Mouse (Mus musculus): ENCODE data around the gene Rnps1. TPM values are rescaled to one million over a fixed set of nuclear protein-coding genes. Genes with fewer than 3 reads are reported as not detected.
"Not testable (repeated sequence)": the region's sequence is repeated elsewhere in the genome, so short reads cannot be mapped to it uniquely, and the experiment has no call there.

The Rnps1 gene
- polyA plus RNA-seq, 1 experiment from 2014 or later, result 468 TPM

DNA sequence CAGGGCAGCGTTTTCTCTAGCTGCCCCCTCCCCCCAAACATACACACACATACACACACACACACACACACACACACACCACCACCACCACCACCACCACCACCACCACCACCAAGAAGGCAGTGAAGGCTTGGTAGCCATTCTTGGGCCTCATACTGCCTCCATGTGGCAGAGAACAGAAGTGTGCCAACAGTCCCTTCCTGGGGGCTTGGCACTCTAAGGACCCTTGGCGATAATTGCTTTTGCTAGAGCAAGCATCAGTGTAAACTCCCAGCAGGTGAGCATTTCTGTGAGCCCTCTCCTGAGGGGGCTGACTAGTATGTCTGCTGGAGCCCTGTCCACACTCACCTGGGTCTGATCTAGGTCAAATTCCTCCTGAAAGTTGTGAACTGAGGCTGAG, 26.8 kb downstream of the Rnps1 start:
- H3K4me1 ChIP-seq, result no peaks in the 10 kb centered on the region
- no peak overlapping the region for H3K27ac ChIP-seq (replicated peaks)
- H3K36me3 ChIP-seq, result peaks cover 99% of the 10 kb centered on the region
- DNase-seq (ENCODE audit: low spot score), result no peak
- H3K27me3 ChIP-seq (ENCODE audit: low read depth, poor library complexity, severe bottlenecking), result no peaks in the 10 kb centered on the region
- no peak overlapping the region for H3K4me3 ChIP-seq
- 34% methylated on average over 2 of the region's 2 CpGs for WGBS
- H3K9me3 ChIP-seq (replicated peaks), result no peaks in the 10 kb centered on the region

DNA sequence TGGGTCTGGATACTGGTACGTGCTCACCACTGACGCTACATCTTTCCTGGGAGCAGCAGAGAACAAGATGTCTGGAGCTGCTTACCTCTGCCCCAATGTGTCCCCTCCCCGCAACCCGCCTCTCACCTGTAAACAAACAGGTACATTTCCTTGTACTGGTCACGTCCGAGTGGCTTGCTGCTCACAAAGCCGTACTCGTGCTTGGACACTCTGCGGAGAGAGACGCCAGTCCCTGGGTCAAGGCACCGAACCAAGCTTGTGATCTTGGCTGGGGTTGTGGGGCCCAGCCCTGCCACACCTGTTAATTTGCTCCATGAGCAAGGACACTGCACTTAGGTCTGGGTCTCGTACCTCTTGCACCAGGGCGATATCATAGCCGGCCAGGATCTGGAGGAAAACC, 27.7 kb downstream of the Rnps1 start:
- no peaks in the 10 kb centered on the region for H3K9me3 ChIP-seq (replicated peaks)
- no peaks in the 10 kb centered on the region for H3K4me1 ChIP-seq
- no peak overlapping the region for H3K4me3 ChIP-seq
- H3K36me3 ChIP-seq, result peaks cover 100% of the 10 kb centered on the region
- no peak for DNase-seq (ENCODE audit: low spot score)
- H3K27ac ChIP-seq (replicated peaks), result no peak overlapping the region
- 93% methylated on average over 14 of the region's 14 CpGs for WGBS
- no peaks in the 10 kb centered on the region for H3K27me3 ChIP-seq (ENCODE audit: low read depth, poor library complexity, severe bottlenecking)

DNA sequence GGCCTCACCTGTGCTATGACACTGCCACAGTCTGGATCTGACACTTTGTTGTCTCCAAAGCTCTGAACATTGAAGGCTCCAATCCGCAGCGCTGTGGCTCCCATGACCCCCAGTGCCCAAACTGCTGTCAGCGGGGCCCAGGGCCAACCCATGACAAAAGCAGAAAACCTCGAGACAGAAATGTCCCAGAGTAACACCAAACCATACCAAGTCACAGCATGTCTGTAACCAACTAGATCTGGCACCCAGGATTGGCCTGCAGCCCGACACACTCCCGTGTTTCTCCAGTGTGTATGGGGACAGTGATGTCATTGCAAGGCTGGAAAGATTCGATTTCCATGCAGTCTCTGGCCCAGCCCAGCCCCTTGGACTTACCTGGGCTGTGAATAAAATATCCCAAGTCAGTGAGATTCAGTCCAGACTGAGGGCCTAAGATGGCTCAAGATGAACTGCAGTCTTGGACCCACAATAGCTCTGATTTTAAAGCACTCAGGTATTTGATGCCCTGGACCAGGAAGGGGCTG, 28.3 kb downstream of the Rnps1 start, which contains the start of gene Dnase1l2:
Dnase1l2 (minus strand) TSS at position 474 of the 524 bp plus-strand sequence.
- 85% methylated on average over 7 of the region's 7 CpGs for WGBS
- Histone ChIP-seq H3K9me3 (replicated peaks) (no peaks in the 10 kb centered on the region), H3K36me3 (peaks cover 100% of the 10 kb centered on the region), H3K27ac (replicated peaks) (no peak within 1 kb of the TSS), H3K4me3 (no peak within 1 kb of the TSS), H3K4me1 (no peaks in the 10 kb centered on the region), H3K27me3 (ENCODE audit: low read depth, poor library complexity, severe bottlenecking) (no peaks in the 10 kb centered on the region)
- no peak for DNase-seq (ENCODE audit: low spot score)

DNA sequence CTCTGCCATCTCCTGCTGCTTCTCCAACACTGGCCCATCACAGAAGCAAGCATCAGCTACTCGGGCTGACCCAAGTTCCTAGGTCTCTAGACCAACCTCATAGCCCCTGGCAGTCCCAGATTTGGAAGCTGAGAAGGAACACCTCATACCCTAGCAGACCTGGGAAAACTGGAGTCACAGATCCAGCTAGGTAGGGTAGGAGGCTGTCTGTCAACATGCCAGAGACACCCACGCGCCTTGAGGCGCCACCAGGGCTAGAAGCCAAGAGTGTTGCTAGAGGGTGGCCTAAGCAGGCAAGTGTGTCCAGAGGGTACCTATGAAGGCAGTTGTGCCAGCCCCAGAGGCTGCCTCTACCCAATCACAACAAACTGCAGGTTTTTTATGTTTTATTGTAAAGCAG, 29.0 kb downstream of the Rnps1 start:
- Histone ChIP-seq H3K4me1 (no peaks in the 10 kb centered on the region), H3K36me3 (peaks cover 100% of the 10 kb centered on the region), H3K27me3 (ENCODE audit: low read depth, poor library complexity, severe bottlenecking) (no peaks in the 10 kb centered on the region), H3K4me3 (no peak overlapping the region), H3K9me3 (replicated peaks) (no peaks in the 10 kb centered on the region), H3K27ac (replicated peaks) (no peak overlapping the region)
- DNase-seq (ENCODE audit: low spot score), result no peak
- WGBS, result 94% methylated on average over 4 of the region's 4 CpGs

- 95% methylated on average over 8 of the region's 8 CpGs for WGBS
- DNase-seq (ENCODE audit: low spot score), result no peak
- H3K4me3 ChIP-seq, result no peak overlapping the region
- no peaks in the 10 kb centered on the region for H3K9me3 ChIP-seq (replicated peaks)
- no peaks in the 10 kb centered on the region for H3K4me1 ChIP-seq
- H3K36me3 ChIP-seq, result peaks cover 100% of the 10 kb centered on the region
- no peaks in the 10 kb centered on the region for H3K27me3 ChIP-seq (ENCODE audit: low read depth, poor library complexity, severe bottlenecking)
- H3K27ac ChIP-seq (replicated peaks), result no peak overlapping the region
Measured at GRCm38 (mm10) chr17:24446590-24446989, 32.2 kb downstream of the Rnps1 start.

DNA sequence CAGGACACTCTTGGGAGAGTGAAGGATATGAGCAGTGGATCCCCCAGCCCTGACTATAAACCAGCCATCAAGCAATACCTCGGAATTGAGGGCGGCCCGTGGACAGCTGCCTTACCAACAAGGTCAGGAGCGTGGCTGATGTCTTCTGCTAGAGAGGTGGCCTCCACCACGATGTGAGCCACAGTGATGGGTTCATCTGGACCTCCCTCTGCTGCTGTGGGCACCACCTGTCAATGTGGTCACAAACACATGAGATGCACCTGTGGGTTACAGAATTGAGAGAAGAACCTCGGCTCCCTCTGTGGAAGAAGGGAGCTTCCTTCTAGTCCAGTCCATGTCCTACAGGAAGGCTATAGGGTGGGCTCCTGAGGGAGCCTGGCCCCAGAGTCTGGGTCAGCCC, 35.1 kb downstream of the Rnps1 start:
- Histone ChIP-seq H3K9me3 (replicated peaks) (no peaks in the 10 kb centered on the region), H3K27ac (replicated peaks) (no peak overlapping the region), H3K27me3 (ENCODE audit: low read depth, poor library complexity, severe bottlenecking) (no peaks in the 10 kb centered on the region), H3K36me3 (peaks cover 74% of the 10 kb centered on the region), H3K4me1 (peaks cover 13% of the 10 kb centered on the region), H3K4me3 (no peak overlapping the region)
- 93% methylated on average over 6 of the region's 6 CpGs for WGBS
- no peak for DNase-seq (ENCODE audit: low spot score)

GRCm38 (mm10) chr17:24451220-24451619, 36.9 kb downstream of the Rnps1 start:
- no peaks in the 10 kb centered on the region for H3K27me3 ChIP-seq (ENCODE audit: low read depth, poor library complexity, severe bottlenecking)

DNA sequence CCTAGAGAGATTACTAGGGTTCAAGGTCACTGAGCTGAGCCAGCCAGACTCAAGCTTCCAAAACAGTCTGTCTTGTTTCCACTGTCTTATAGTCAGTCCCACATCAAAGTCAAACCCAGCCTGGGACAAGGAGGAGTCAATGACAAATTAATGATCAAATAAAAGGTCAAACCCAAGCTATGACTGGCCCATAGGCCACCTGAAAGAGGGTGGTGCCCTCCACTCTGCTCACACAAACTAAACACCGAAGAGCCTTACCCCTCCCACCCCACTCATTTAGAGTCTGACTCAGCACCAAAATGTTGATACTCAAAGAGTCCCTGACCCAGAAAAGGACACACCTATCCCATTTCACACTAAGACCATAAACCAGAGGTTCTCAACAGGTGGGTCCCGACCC, 39.0 kb downstream of the Rnps1 start:
- H3K36me3 ChIP-seq, result peaks cover 35% of the 10 kb centered on the region
- H3K4me1 ChIP-seq, result peaks cover 15% of the 10 kb centered on the region
- peak overlapping the region; percentile 86; the same call in 1 of the 2 replicates for H3K4me3 ChIP-seq
- 88% methylated on average over 2 of the region's 2 CpGs for WGBS
- H3K9me3 ChIP-seq (replicated peaks), result no peaks in the 10 kb centered on the region
- DNase-seq (ENCODE audit: low spot score), result no peak
- no peaks in the 10 kb centered on the region for H3K27me3 ChIP-seq (ENCODE audit: low read depth, poor library complexity, severe bottlenecking)
- H3K27ac ChIP-seq (replicated peaks), result no peak overlapping the region

More at GRCm38 (mm10) chr17:24451220-24451619, 36.9 kb downstream of the Rnps1 start:
- Histone ChIP-seq H3K9me3 (replicated peaks) (no peaks in the 10 kb centered on the region), H3K27ac (replicated peaks) (no peak overlapping the region), H3K4me3 (no peak overlapping the region), H3K36me3 (peaks cover 57% of the 10 kb centered on the region), H3K4me1 (peaks cover 15% of the 10 kb centered on the region)
- DNase-seq (ENCODE audit: low spot score), result no peak
- 96% methylated on average over 6 of the region's 6 CpGs for WGBS

DNA sequence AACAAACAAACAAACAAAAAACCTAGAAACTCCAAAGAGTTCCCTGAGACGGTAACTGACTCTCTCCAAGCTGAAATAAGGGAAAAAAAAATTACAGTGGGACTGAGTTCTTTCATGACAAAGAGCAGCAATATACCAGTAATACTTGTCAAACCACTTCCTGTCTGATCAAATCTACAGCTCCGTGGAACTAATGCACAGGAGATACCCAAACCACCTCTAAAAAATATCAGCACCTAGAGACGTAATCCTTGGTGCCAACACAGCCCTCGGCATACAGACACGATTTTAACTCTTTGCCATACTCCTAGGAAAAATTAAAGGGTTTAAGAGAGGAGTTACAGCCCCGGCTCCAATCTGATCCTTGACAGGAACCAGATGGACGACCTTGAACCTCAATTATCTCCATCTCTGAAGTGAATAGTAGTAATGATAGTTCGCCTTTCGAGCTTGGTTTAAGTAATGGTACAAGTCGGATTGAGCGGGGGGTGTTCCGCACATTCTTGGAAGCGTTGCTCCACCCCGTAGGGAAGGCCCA, 39.9 kb downstream of the Rnps1 start:
- Histone ChIP-seq H3K27me3 (ENCODE audit: low read depth, poor library complexity, severe bottlenecking) (no peaks in the 10 kb centered on the region), H3K9me3 (replicated peaks) (no peaks in the 10 kb centered on the region), H3K4me3 (peak overlapping the region; percentile 86), H3K4me1 (peaks cover 15% of the 10 kb centered on the region), H3K36me3 (peaks cover 26% of the 10 kb centered on the region), H3K27ac (replicated peaks) (peak overlapping the region; percentile 94)
- WGBS, result 13% methylated on average over 14 of the region's 14 CpGs
- DNase-seq (ENCODE audit: low spot score), result no peak

DNA sequence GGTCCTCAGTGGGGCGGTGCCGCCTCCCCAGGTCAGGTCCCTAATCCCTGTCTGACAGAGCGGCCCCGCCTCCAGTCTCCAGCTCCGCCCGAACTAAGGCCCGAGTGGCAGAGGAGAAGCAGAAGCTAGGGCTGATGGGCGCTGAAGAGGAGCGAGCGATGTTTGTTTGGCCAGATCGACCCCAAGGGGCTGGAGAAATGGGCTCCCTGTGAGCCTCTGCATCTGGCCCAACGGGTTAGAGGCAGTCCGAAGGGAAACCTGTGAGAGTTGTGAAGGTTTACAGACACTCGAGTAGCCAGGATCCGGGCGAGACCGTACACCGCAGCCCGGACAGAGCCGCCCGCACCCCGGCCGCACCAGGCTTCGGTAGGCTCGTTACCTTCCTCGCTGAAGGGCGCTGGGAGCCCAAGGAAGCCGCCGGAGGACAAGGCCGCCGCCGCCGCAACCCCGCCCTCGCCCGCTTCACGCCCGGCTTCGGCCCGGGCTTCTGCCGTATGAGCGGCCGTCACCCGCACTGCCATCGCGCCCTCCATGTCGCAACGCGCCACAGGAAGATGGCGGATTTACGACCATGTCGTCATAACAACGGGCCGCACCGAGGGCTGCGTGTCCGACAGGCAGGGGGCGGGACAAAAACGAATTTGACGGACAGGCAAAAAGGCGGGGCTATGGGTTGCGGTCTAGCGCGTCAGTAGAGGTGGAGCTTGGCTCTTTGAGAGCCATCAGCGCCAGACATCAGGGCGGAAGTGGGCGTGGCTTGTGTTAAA, 40.6 kb downstream of the Rnps1 start:
- WGBS, result under 1% methylated on average over 67 of the region's 67 CpGs
- Histone ChIP-seq H3K4me3 (peak overlapping the region; percentile 86), H3K27me3 (ENCODE audit: low read depth, poor library complexity, severe bottlenecking) (no peaks in the 10 kb centered on the region), H3K36me3 (peaks cover 19% of the 10 kb centered on the region), H3K4me1 (peaks cover 15% of the 10 kb centered on the region), H3K9me3 (replicated peaks) (no peaks in the 10 kb centered on the region), H3K27ac (replicated peaks) (peak overlapping the region; percentile 94)
- DNase-seq (ENCODE audit: low spot score), result peak; percentile 100

DNA sequence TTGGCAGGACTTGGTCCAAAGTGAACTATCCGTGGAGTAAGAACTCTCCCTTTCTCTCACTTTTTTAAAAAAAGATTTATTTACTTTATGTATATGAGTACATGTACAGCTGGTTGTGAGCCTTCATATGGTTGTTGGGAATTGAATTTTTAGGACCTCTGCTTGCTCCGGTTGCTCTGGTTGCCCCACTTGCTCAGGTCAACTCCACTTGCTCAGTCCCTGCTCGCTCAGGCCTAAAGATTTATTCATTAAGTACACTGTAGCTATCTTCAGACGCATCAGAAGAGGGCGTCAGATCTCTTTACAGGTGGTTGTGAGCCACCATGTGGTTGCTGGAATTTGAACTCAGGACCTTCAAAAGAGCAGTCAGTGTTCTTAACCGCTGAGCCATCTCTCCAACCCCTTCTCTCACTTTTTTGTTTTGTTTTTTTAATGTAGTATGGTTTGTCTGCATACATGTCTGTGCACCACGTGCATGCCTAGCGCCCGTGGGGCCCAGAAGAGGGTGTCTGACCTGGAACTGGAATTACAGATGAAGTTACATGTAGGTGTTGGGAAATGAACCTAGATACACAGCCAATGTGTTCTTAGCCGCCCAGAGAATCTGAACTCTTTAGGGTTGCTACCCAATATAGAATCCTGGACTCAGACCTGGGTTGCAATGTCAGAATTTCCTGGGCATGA, 41.3 kb downstream of the Rnps1 start:
- not testable (repeated sequence) for H3K27me3 ChIP-seq (ENCODE audit: low read depth, poor library complexity, severe bottlenecking); H3K9me3 ChIP-seq (replicated peaks); H3K27ac ChIP-seq (replicated peaks); DNase-seq (ENCODE audit: low spot score)
- Histone ChIP-seq H3K36me3 (peaks cover 12% of the 10 kb centered on the region), H3K4me1 (peaks cover 15% of the 10 kb centered on the region), H3K4me3 (peak overlapping the region; percentile 86)
- WGBS, result 53% methylated on average over 10 of the region's 10 CpGs

DNA sequence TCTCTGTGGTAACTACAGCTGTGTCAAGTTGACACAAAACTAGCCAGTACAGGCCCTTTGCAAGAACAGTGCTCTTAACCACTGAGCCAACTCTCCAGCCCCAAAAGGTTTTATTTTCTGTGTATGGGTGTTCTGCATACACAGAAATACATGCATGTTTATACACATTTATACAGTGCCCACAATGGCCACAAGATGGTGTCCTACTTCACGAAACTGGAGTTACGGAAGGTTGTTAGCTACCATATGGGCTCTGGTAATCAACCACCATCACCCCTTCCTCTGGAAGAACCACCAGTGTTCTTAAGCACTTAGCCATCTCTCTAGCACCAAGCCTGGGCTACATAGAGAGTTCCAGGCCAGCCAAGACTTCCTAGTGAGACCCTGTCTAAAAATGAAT, 47.2 kb downstream of the Rnps1 start:
- DNase-seq (ENCODE audit: low spot score), result no peak
- Histone ChIP-seq H3K4me3 (no peak overlapping the region), H3K27ac (replicated peaks) (no peak overlapping the region), H3K27me3 (ENCODE audit: low read depth, poor library complexity, severe bottlenecking) (no peaks in the 10 kb centered on the region), H3K9me3 (replicated peaks) (no peaks in the 10 kb centered on the region), H3K36me3 (no peaks in the 10 kb centered on the region), H3K4me1 (no peaks in the 10 kb centered on the region)
- 77% methylated on average over 2 of the region's 2 CpGs for WGBS

GRCm38 (mm10) chr17:24462932-24463331, 48.6 kb downstream of the Rnps1 start:
- no peaks in the 10 kb centered on the region for H3K36me3 ChIP-seq
- no peaks in the 10 kb centered on the region for H3K9me3 ChIP-seq (replicated peaks)
- no peak overlapping the region for H3K4me3 ChIP-seq
- no peak for DNase-seq (ENCODE audit: low spot score)
- H3K27ac ChIP-seq (replicated peaks), result no peak overlapping the region
- H3K4me1 ChIP-seq, result no peaks in the 10 kb centered on the region
- WGBS, result 83% methylated on average over 1 of the region's 1 CpGs
- H3K27me3 ChIP-seq (ENCODE audit: low read depth, poor library complexity, severe bottlenecking), result no peaks in the 10 kb centered on the region
